ENCODE assay signal across 10 mouse cellular contexts in genomic region chr2:31119795-31120194, GRCm38 (mm10). TPM values are rescaled to one million over a fixed set of nuclear protein-coding genes. Genes with fewer than 3 reads are reported as not detected.
DNase-seq lines count a peak whose midpoint lies in the region; ATAC-seq and TF ChIP-seq lines count a peak whose summit lies in the region.
"Had no signal": no experiment of that assay in that cellular context is flagged by ENCODE, and none has a peak within 500 bp of the region (broad histone marks: within the 10 kb centered on the region; RNA-seq: fewer than 3 reads in every experiment).

No protein-coding gene starts in this region.

- no peak overlapping the region for H3K27ac ChIP-seq in kidney, embryonic 15.5 days
- H3K27ac ChIP-seq in forebrain, embryonic 15.5 days (replicated peaks) = peak overlapping the region; percentile 63
- H3K27ac ChIP-seq in hindbrain, embryonic 13.5 days = peak overlapping the region; percentile 68
- peak overlapping the region; percentile 22; the same call in 1 of the 2 replicates for H3K27ac ChIP-seq in liver, postnatal 0 days (ENCODE audit: low read depth)
- H3K27ac ChIP-seq in kidney, embryonic 14.5 days (ENCODE audit: low read depth, low read length) = no peak overlapping the region
- H3K27ac ChIP-seq: stomach, embryonic 15.5 days had no signal

- WGBS in kidney, embryonic 15.5 days = 83% methylated on average over 13 of the region's 13 CpGs
- 40% methylated on average over 13 of the region's 13 CpGs for WGBS in forebrain, embryonic 15.5 days
- 50% methylated on average over 13 of the region's 13 CpGs for WGBS in hindbrain, embryonic 13.5 days
- WGBS in liver, postnatal 0 days (ENCODE audit: insufficient replicate concordance) = 74% methylated on average over 13 of the region's 13 CpGs
- WGBS in kidney, embryonic 14.5 days = 85% methylated on average over 13 of the region's 13 CpGs

- no peak for TF ChIP-seq CTCF in liver, postnatal 0 days (IDR thresholded peaks at IDR 0.05; ENCODE audit: low read depth)

- no peak overlapping the region for H3K4me3 ChIP-seq in kidney, embryonic 15.5 days (replicated peaks)
- no peak overlapping the region for H3K4me3 ChIP-seq in forebrain, embryonic 15.5 days
- no peak overlapping the region for H3K4me3 ChIP-seq in hindbrain, embryonic 13.5 days
- no peak overlapping the region for H3K4me3 ChIP-seq in liver, postnatal 0 days (ENCODE audit: low read depth, low read length)
- no peak overlapping the region for H3K4me3 ChIP-seq in kidney, embryonic 14.5 days (ENCODE audit: low read length)
- H3K4me3 ChIP-seq: stomach, embryonic 15.5 days had no signal

- DNase-seq in kidney, adult 9 months = peak; percentile 52
- DNase-seq in liver, postnatal 0 days = no peak
- DNase-seq in spleen, postnatal 14 days (ENCODE audit: low spot score in 2 of 2) = no peak
- DNase-seq in kidney, postnatal 14 days = no peak

- no peak overlapping the region for H3K9ac ChIP-seq in kidney, embryonic 15.5 days
- H3K9ac ChIP-seq in forebrain, embryonic 15.5 days (replicated peaks) = no peak overlapping the region
- no peak overlapping the region for H3K9ac ChIP-seq in hindbrain, embryonic 13.5 days
- H3K9ac ChIP-seq in liver, postnatal 0 days (replicated peaks) = no peak overlapping the region
- no peak overlapping the region for H3K9ac ChIP-seq in kidney, embryonic 14.5 days (ENCODE audit: low read depth, low read length)
- H3K9ac ChIP-seq: stomach, embryonic 15.5 days had no signal

- no peak for ATAC-seq in kidney, embryonic 15.5 days (replicated peaks; ENCODE audit: low FRiP score)
- ATAC-seq in forebrain, embryonic 15.5 days (replicated peaks) = peak; percentile 64; the same call in 1 of the 2 replicates
- 0 out of 2 replicates have a peak, but pooled peaks have one; percentile 46 for ATAC-seq in hindbrain, embryonic 13.5 days (ENCODE audit: low FRiP score)
- ATAC-seq in liver, postnatal 0 days = no peak
- ATAC-seq in kidney, embryonic 14.5 days (ENCODE audit: low FRiP score, low TSS enrichment) = no peak

- no peaks in the 10 kb centered on the region for H3K27me3 ChIP-seq in kidney, embryonic 15.5 days
- H3K27me3 ChIP-seq in forebrain, embryonic 15.5 days = no peaks in the 10 kb centered on the region
- no peaks in the 10 kb centered on the region for H3K27me3 ChIP-seq in hindbrain, embryonic 13.5 days
- no peaks in the 10 kb centered on the region for H3K27me3 ChIP-seq in liver, postnatal 0 days (ENCODE audit: insufficient read depth, low read length)
- H3K27me3 ChIP-seq in kidney, embryonic 14.5 days (ENCODE audit: control insufficient read depth, insufficient read depth, low read length) = no peaks in the 10 kb centered on the region
- H3K27me3 ChIP-seq: stomach, embryonic 15.5 days had no signal

- H3K9me3 ChIP-seq in kidney, embryonic 15.5 days (replicated peaks) = no peaks in the 10 kb centered on the region
- H3K9me3 ChIP-seq in forebrain, embryonic 15.5 days = no peaks in the 10 kb centered on the region
- no peaks in the 10 kb centered on the region for H3K9me3 ChIP-seq in hindbrain, embryonic 13.5 days
- no peaks in the 10 kb centered on the region for H3K9me3 ChIP-seq in liver, postnatal 0 days (ENCODE audit: low read length)
- no peaks in the 10 kb centered on the region for H3K9me3 ChIP-seq in kidney, embryonic 14.5 days (ENCODE audit: control insufficient read depth, low read length)
- H3K9me3 ChIP-seq: G1E; stomach, embryonic 15.5 days had no signal

- TF ChIP-seq EP300 in liver, postnatal 0 days (IDR thresholded peaks at IDR 0.05; ENCODE audit: low read depth) = no peak

- peaks cover 25% of the 10 kb centered on the region for H3K4me1 ChIP-seq in kidney, embryonic 15.5 days
- peaks cover 8% of the 10 kb centered on the region; the same call in 1 of the 2 replicates for H3K4me1 ChIP-seq in forebrain, embryonic 15.5 days
- peaks cover 13% of the 10 kb centered on the region for H3K4me1 ChIP-seq in hindbrain, embryonic 13.5 days (replicated peaks)
- peaks cover 27% of the 10 kb centered on the region for H3K4me1 ChIP-seq in liver, postnatal 0 days (ENCODE audit: insufficient read depth)
- H3K4me1 ChIP-seq in kidney, embryonic 14.5 days (ENCODE audit: control insufficient read depth, insufficient read depth, low read length) = peaks cover 16% of the 10 kb centered on the region

- H3K36me3 ChIP-seq in kidney, embryonic 15.5 days = no peaks in the 10 kb centered on the region
- H3K36me3 ChIP-seq in forebrain, embryonic 15.5 days = no peaks in the 10 kb centered on the region
- H3K36me3 ChIP-seq in hindbrain, embryonic 13.5 days = no peaks in the 10 kb centered on the region
- no peaks in the 10 kb centered on the region for H3K36me3 ChIP-seq in liver, postnatal 0 days (replicated peaks; ENCODE audit: insufficient read depth, low read length)
- H3K36me3 ChIP-seq in kidney, embryonic 14.5 days (ENCODE audit: control insufficient read depth, insufficient read depth, low read length) = no peaks in the 10 kb centered on the region
- H3K36me3 ChIP-seq: stomach, embryonic 15.5 days had no signal

- no peak overlapping the region for H3K4me2 ChIP-seq in kidney, embryonic 15.5 days
- no peak overlapping the region for H3K4me2 ChIP-seq in forebrain, embryonic 15.5 days (replicated peaks)
- H3K4me2 ChIP-seq in hindbrain, embryonic 13.5 days = no peak overlapping the region
- H3K4me2 ChIP-seq in liver, postnatal 0 days (ENCODE audit: low read depth, low read length) = no peak overlapping the region
- H3K4me2 ChIP-seq in kidney, embryonic 14.5 days (replicated peaks; ENCODE audit: low read depth, low read length) = no peak overlapping the region
- H3K4me2 ChIP-seq: stomach, embryonic 15.5 days had no signal

RNA-seq across cellular contexts. Expression of gene Fnbp1, which starts 22.0 kb away (rescaled TPM):
- polyA plus RNA-seq in kidney, embryonic 15.5 days (2015; fragmentation: Nextera tagmentation; extraction: Ambion mirVana) = 19.1 and 22.4 TPM in 2 replicates
- polyA plus RNA-seq in forebrain, embryonic 15.5 days (2015; fragmentation: Nextera tagmentation; extraction: Ambion mirVana) = 16.5 and 19.4 TPM in 2 replicates
- polyA plus RNA-seq in hindbrain, embryonic 13.5 days (2015; fragmentation: Nextera tagmentation; extraction: Ambion mirVana) = 20.7 and 21.9 TPM in 2 replicates
- 4.1 and 4.5 TPM in 2 replicates for polyA plus RNA-seq in liver, postnatal 0 days (2015; fragmentation: Nextera tagmentation; extraction: Ambion mirVana)
- 12.2 and 24.1 TPM in 2 replicates for polyA plus RNA-seq in kidney, embryonic 14.5 days (2014; fragmentation: Nextera tagmentation; extraction: Ambion mirVana)

RNA-seq across cellular contexts. Expression of gene Gpr107, which starts 32.3 kb away (rescaled TPM):
- polyA plus RNA-seq in kidney, embryonic 15.5 days (2015; fragmentation: Nextera tagmentation; extraction: Ambion mirVana) = 37.0 and 37.9 TPM in 2 replicates
- 36.7 and 37.3 TPM in 2 replicates for polyA plus RNA-seq in forebrain, embryonic 15.5 days (2015; fragmentation: Nextera tagmentation; extraction: Ambion mirVana)
- polyA plus RNA-seq in hindbrain, embryonic 13.5 days (2015; fragmentation: Nextera tagmentation; extraction: Ambion mirVana) = 38.1 and 38.2 TPM in 2 replicates
- polyA plus RNA-seq in liver, postnatal 0 days (2015; fragmentation: Nextera tagmentation; extraction: Ambion mirVana) = 9.2 and 9.8 TPM in 2 replicates
- 26.6 and 27.5 TPM in 2 replicates for polyA plus RNA-seq in kidney, embryonic 14.5 days (2014; fragmentation: Nextera tagmentation; extraction: Ambion mirVana)

Comparison
In these comparisons a context has a peak if more than half of its experiments do, and no peak if none do; other contexts are left out.
1. ATAC-seq: peak in forebrain, embryonic 15.5 days (single experiment) and hindbrain, embryonic 13.5 days (single experiment); none in kidney, embryonic 15.5 days (single experiment), liver, postnatal 0 days (single experiment) and kidney, embryonic 14.5 days (single experiment).
2. H3K27ac ChIP-seq: peak in forebrain, embryonic 15.5 days (single experiment), hindbrain, embryonic 13.5 days (single experiment) and liver, postnatal 0 days (single experiment); none in kidney, embryonic 15.5 days (single experiment) and kidney, embryonic 14.5 days (single experiment).